Mouse (Mus musculus): ENCODE measurements around the gene Rybp. TPM values are rescaled to one million over a fixed set of nuclear protein-coding genes. Genes with fewer than 3 reads are reported as not detected.

Rybp gene
- polyA plus RNA-seq, 1 experiment, result 41.3 TPM

- no peak for DNase-seq (ENCODE audit: low spot score)
Measured at GRCm38 (mm10) chr6:100190803-100191559, 96.3 kb downstream of the Rybp start.

- no peak for DNase-seq (ENCODE audit: low spot score)
Measured at GRCm38 (mm10) chr6:100190310-100190709, 97.0 kb downstream of the Rybp start.

- DNase-seq (ENCODE audit: low spot score), result no peak
Measured at GRCm38 (mm10) chr6:100188883-100189743, 98.2 kb downstream of the Rybp start.

DNA sequence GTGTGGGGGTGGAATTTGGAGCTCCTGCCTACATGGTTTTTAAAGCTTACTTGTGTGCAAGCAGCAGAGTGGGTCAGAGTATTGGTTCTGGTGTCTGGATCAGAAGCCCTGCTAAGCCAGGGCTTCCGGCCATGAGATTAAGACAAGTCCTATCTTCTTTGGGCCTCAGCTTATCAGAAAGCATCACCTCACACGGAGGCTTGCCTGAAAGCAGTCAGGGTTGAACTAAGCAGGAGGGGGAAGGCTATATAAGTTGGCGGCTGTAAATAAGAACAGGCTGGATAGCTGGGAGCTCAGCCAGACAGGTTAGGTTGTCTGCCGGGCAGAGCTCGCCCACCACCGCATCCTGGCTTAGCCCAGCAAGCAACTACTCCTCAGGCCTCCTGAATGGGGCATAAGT is 99.5 kb downstream of the Rybp start:
- DNase-seq (ENCODE audit: low spot score), result no peak

- DNase-seq (ENCODE audit: low spot score), result no peak
Measured at GRCm38 (mm10) chr6:100186789-100187188, 100.5 kb downstream of the Rybp start.

GRCm38 (mm10) chr6:100185524-100185923 is 101.8 kb downstream of the Rybp start:
- DNase-seq (ENCODE audit: low spot score), result no peak

GRCm38 (mm10) chr6:100183344-100183743 is 103.9 kb downstream of the Rybp start:
- DNase-seq (ENCODE audit: low spot score), result no peak

DNA sequence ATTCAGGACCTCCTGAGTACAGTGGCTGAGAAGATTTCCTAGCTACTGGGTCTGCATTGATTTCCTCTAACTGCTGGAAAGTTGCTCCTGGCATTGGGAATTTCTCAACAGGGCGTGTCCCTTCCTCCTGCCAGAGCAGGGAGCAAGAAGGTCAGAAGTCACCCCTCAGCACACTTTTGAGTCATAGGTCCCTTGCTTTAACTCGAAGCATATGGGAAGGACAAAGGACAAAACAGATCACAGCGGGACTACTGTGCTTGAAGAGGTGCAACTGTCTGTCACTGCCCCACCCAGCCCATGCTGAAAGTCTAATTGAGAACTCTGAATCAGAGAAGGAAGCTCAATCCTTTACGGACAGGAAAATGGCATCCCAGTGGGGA is 106.4 kb downstream of the Rybp start:
- DNase-seq (ENCODE audit: low spot score), result no peak

DNA sequence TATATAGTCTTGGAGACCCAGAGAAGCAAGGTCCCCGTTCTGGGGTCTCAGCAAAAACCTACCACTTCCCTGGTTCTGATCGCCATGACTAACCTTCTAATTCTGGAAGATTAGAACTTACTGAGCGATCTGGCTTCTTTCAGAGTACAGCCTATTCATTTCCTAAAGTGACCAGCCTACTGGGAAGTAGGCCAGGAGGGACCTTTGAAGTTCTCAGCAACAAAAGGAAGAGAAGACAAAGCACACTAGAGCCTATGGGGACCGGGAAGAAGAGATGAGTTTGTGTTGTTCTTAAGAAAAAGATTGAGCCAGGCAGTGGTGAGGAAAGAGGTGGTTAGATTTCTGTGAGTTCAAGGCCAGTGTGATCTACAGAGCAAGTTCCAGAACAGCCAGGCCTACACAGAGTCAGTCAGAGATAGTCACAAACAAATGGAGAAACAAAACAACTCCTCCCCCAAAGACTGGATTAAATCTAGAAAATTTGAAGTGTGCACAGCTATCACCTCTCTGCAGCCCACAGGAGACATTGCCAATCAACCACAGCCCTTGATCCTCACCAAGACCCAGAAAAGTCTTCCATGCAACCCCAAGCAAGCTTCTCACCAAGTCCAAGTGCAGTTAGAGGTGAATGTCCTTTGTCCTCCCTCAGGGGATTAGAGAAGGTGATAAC is 106.9 kb downstream of the Rybp start:
- no peak for DNase-seq (ENCODE audit: low spot score)

DNA sequence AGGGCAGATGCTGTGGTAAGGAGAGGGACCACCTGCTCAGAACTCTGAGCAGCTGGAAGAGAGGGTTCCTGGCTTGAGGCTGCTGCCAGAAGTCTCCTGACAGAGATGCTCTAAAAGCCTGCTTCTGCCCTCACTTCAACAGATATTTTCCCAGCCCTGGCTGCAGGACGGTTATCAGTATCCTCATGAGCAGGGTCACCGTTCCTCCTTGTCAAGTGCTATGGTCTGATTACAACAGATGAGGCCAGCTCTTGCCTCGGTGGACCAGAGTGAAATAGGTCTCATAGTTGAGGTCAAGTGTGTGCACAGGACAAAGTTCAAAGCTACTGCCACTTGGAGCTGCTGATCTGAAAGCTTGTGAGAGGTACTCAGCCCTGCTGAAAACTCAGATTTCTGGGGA is 108.5 kb downstream of the Rybp start:
- DNase-seq (ENCODE audit: low spot score), result no peak
